Mouse (Mus musculus) stomach, embryonic 15.5 days (tissue): ENCODE measurements around the gene Zfp212. TPM values are rescaled to one million over a fixed set of nuclear protein-coding genes. Genes with fewer than 3 reads are reported as not detected.

Experiments used
- ATAC-seq: fragments of 200-750 bp; cut with Nextera tagmentation; 2 replicates; pipeline ENCODE4 v1.8.0; 2017; ENCODE audit warnings: low read depth, moderate number of reproducible peaks, moderate TSS enrichment; ENCODE audit not compliant: insufficient read depth, low FRiP score
- H3K27ac ChIP-seq: fragments of 300-500 bp; sonication (generic); 2 replicates; pipeline ENCODE4 v1.5.1; 2015; ENCODE audit warnings: mild to moderate bottlenecking, inconsistent platforms
- H3K27me3 ChIP-seq: fragments of 300-500 bp; sonication (generic); replicated peaks from 2 replicates; pipeline ENCODE4 v1.6.1; 2015; ENCODE audit warnings: inconsistent platforms
- H3K36me3 ChIP-seq: fragments of 300-500 bp; sonication (generic); 2 replicates; pipeline ENCODE4 v1.6.1; 2015; ENCODE audit warnings: inconsistent platforms
- H3K4me1 ChIP-seq: fragments of 300-500 bp; sonication (generic); 2 replicates; pipeline ENCODE4 v1.6.1; 2015; ENCODE audit warnings: inconsistent platforms
- H3K4me2 ChIP-seq: fragments of 300-500 bp; sonication (generic); 2 replicates; pipeline ENCODE4 v1.6.1; 2015; ENCODE audit warnings: mild to moderate bottlenecking, inconsistent platforms
- H3K4me3 ChIP-seq: fragments of 300-500 bp; sonication (generic); replicated peaks from 2 replicates; pipeline ENCODE4 v1.5.1; 2015; ENCODE audit warnings: inconsistent platforms
- H3K9ac ChIP-seq: fragments of 300-500 bp; sonication (generic); 2 replicates; pipeline ENCODE4 v1.6.1; 2015; ENCODE audit warnings: inconsistent platforms
- H3K9me3 ChIP-seq: fragments of 300-500 bp; sonication (generic); 2 replicates; pipeline ENCODE4 v1.6.1; 2016; ENCODE audit warnings: inconsistent platforms
- WGBS: fragments of 180-500 bp; shearing (Covaris S2); methylation state at CpG from one replicate; pipeline ENCODE4 v1.1.7; 2015; 5-methylcytosine and 5-hydroxymethylcytosine counted together
- polyA plus RNA-seq: library from polyadenylated mRNA; unstranded; fragments of >200 nt; fragmentation: Nextera tagmentation; extraction: Ambion mirVana; gene quantifications from 2 replicates; pipeline ENCODE4 v1.2.1, GENCODE M21; 2015

Gene Zfp212
- 13.7 and 14.5 TPM in 2 replicates for polyA plus RNA-seq

GRCm38 (mm10) chr6:47920447-47921340 is at the start of gene Zfp212:
TSS of gene Zfp212 (plus strand) at chr6:47920476.
- Histone ChIP-seq H3K4me1 (peaks cover 9% of the 10 kb centered on the region), H3K36me3 (no peaks in the 10 kb centered on the region), H3K27me3 (no peaks in the 10 kb centered on the region), H3K4me3 (peak within 1 kb of the TSS; percentile 84), H3K9ac (peak within 1 kb of the TSS; percentile 55), H3K4me2 (peak within 1 kb of the TSS; percentile 59), H3K9me3 (no peaks in the 10 kb centered on the region), H3K27ac (peak within 1 kb of the TSS; percentile 98)
- ATAC-seq = peak; percentile 94
- WGBS = under 1% methylated on average over 65 of the region's 67 CpGs

GRCm38 (mm10) chr6:47872266-47872665 is 48.0 kb upstream of the Zfp212 start:
- WGBS = 84% methylated on average over 5 of the region's 5 CpGs
- Histone ChIP-seq H3K27ac (no peak overlapping the region), H3K9ac (no peak overlapping the region), H3K9me3 (no peaks in the 10 kb centered on the region), H3K36me3 (peaks cover 6% of the 10 kb centered on the region; the same call in 1 of the 2 replicates), H3K4me2 (no peak overlapping the region), H3K4me1 (no peaks in the 10 kb centered on the region), H3K4me3 (no peak overlapping the region), H3K27me3 (no peaks in the 10 kb centered on the region)
- ATAC-seq = no peak

- H3K4me3 ChIP-seq = peak within 1 kb of the TSS; percentile 96
- no peak for ATAC-seq
- no peaks in the 10 kb centered on the region for H3K27me3 ChIP-seq
- peak within 1 kb of the TSS; percentile 96 for H3K9ac ChIP-seq
- peak within 1 kb of the TSS; percentile 99 for H3K27ac ChIP-seq
- peak within 1 kb of the TSS; percentile 78 for H3K4me2 ChIP-seq
- 5% methylated on average over 9 of the region's 9 CpGs for WGBS
- H3K9me3 ChIP-seq = no peaks in the 10 kb centered on the region
- peaks cover 18% of the 10 kb centered on the region for H3K4me1 ChIP-seq
- H3K36me3 ChIP-seq = peaks cover 18% of the 10 kb centered on the region
These were observed 43.2 kb upstream of the Zfp212 start, which contains the start of gene Zfp282 for GRCm38 (mm10) chr6:47877058-47877457. TSS of gene Zfp282 (plus strand) at chr6:47877204.

GRCm38 (mm10) chr6:47877461-47878132 is 42.7 kb upstream of the Zfp212 start:
- Histone ChIP-seq H3K4me2 (peak overlapping the region; percentile 78), H3K4me3 (peak overlapping the region; percentile 96), H3K27me3 (no peaks in the 10 kb centered on the region), H3K36me3 (peaks cover 21% of the 10 kb centered on the region), H3K27ac (peak overlapping the region; percentile 99), H3K9ac (peak overlapping the region; percentile 96), H3K9me3 (no peaks in the 10 kb centered on the region), H3K4me1 (peaks cover 18% of the 10 kb centered on the region)
- under 1% methylated on average over 61 of the region's 71 CpGs for WGBS
- peak; percentile 96 for ATAC-seq

GRCm38 (mm10) chr6:47878133-47878514 is 42.2 kb upstream of the Zfp212 start:
- ATAC-seq = no peak
- peak overlapping the region; percentile 99 for H3K27ac ChIP-seq
- no peaks in the 10 kb centered on the region for H3K27me3 ChIP-seq
- peaks cover 23% of the 10 kb centered on the region for H3K36me3 ChIP-seq
- peak overlapping the region; percentile 78 for H3K4me2 ChIP-seq
- H3K9ac ChIP-seq = peak overlapping the region; percentile 96
- H3K9me3 ChIP-seq = no peaks in the 10 kb centered on the region
- WGBS = under 1% methylated on average over 11 of the region's 11 CpGs
- peaks cover 18% of the 10 kb centered on the region for H3K4me1 ChIP-seq
- peak overlapping the region; percentile 96 for H3K4me3 ChIP-seq

- Histone ChIP-seq H3K4me1 (peaks cover 18% of the 10 kb centered on the region), H3K4me3 (peak overlapping the region; percentile 96), H3K9me3 (no peaks in the 10 kb centered on the region), H3K9ac (peak overlapping the region; percentile 96; the same call in 1 of the 2 replicates), H3K27me3 (no peaks in the 10 kb centered on the region), H3K4me2 (peak overlapping the region; percentile 78), H3K27ac (peak overlapping the region; percentile 99; the same call in 1 of the 2 replicates), H3K36me3 (peaks cover 26% of the 10 kb centered on the region)
- no peak for ATAC-seq
- 41% methylated on average over 3 of the region's 3 CpGs for WGBS
These were observed 41.7 kb upstream of the Zfp212 start for GRCm38 (mm10) chr6:47878593-47878992.

- WGBS = 50% methylated on average over 4 of the region's 4 CpGs
- H3K27me3 ChIP-seq = no peaks in the 10 kb centered on the region
- peaks cover 18% of the 10 kb centered on the region for H3K4me1 ChIP-seq
- H3K4me2 ChIP-seq = peak overlapping the region; percentile 78
- H3K9ac ChIP-seq = no peak overlapping the region
- no peaks in the 10 kb centered on the region for H3K9me3 ChIP-seq
- peak overlapping the region; percentile 96 for H3K4me3 ChIP-seq
- no peak overlapping the region for H3K27ac ChIP-seq
- peaks cover 29% of the 10 kb centered on the region for H3K36me3 ChIP-seq
- no peak for ATAC-seq
These were observed 41.1 kb upstream of the Zfp212 start for GRCm38 (mm10) chr6:47879049-47879716.

- Histone ChIP-seq H3K9ac (no peak overlapping the region), H3K4me2 (no peak overlapping the region), H3K27me3 (no peaks in the 10 kb centered on the region), H3K9me3 (no peaks in the 10 kb centered on the region), H3K27ac (no peak overlapping the region), H3K36me3 (peaks cover 38% of the 10 kb centered on the region), H3K4me3 (no peak overlapping the region), H3K4me1 (peaks cover 18% of the 10 kb centered on the region)
- WGBS = 90% methylated on average over 10 of the region's 10 CpGs
- ATAC-seq = no peak
These were observed 40.1 kb upstream of the Zfp212 start for GRCm38 (mm10) chr6:47880166-47880565.

GRCm38 (mm10) chr6:47888812-47889383 is 31.4 kb upstream of the Zfp212 start:
- no peak for ATAC-seq

GRCm38 (mm10) chr6:47899416-47899815 is 20.9 kb upstream of the Zfp212 start:
- H3K36me3 ChIP-seq = peaks cover 29% of the 10 kb centered on the region
- WGBS = 85% methylated on average over 6 of the region's 6 CpGs

More at GRCm38 (mm10) chr6:47888812-47889383, 31.4 kb upstream of the Zfp212 start:
- Histone ChIP-seq H3K9ac (no peak overlapping the region), H3K4me1 (no peaks in the 10 kb centered on the region), H3K36me3 (peaks cover 59% of the 10 kb centered on the region), H3K4me2 (no peak overlapping the region), H3K4me3 (no peak overlapping the region), H3K9me3 (no peaks in the 10 kb centered on the region), H3K27me3 (no peaks in the 10 kb centered on the region), H3K27ac (peak overlapping the region; percentile 6; the same call in 1 of the 2 replicates)
- WGBS = 80% methylated on average over 8 of the region's 8 CpGs

GRCm38 (mm10) chr6:47903587-47903986 is 16.7 kb upstream of the Zfp212 start:
- no peak for ATAC-seq
- no peaks in the 10 kb centered on the region for H3K27me3 ChIP-seq
- H3K9me3 ChIP-seq = no peaks in the 10 kb centered on the region
- H3K36me3 ChIP-seq = peaks cover 48% of the 10 kb centered on the region
- no peaks in the 10 kb centered on the region for H3K4me1 ChIP-seq
- WGBS = 89% methylated on average over 4 of the region's 4 CpGs
- H3K27ac ChIP-seq = no peak overlapping the region
- H3K4me3 ChIP-seq = no peak overlapping the region
- no peak overlapping the region for H3K9ac ChIP-seq
- no peak overlapping the region for H3K4me2 ChIP-seq

More at GRCm38 (mm10) chr6:47899416-47899815, 20.9 kb upstream of the Zfp212 start:
- Histone ChIP-seq H3K9me3 (no peaks in the 10 kb centered on the region), H3K9ac (no peak overlapping the region), H3K27me3 (no peaks in the 10 kb centered on the region), H3K4me1 (no peaks in the 10 kb centered on the region), H3K4me2 (no peak overlapping the region), H3K27ac (no peak overlapping the region), H3K4me3 (no peak overlapping the region)
- no peak for ATAC-seq
